Mouse (Mus musculus) gastrocnemius, adult 2 months (tissue): ENCODE measurements around the gene Ptgfr. TPM values are rescaled to one million over a fixed set of nuclear protein-coding genes. Genes with fewer than 3 reads are reported as not detected.
A peak's percentile ranks its signal among the peaks of the same experiment; 100 is the strongest.

Experiments used
- DNase-seq: peaks from one replicate; pipeline ENCODE4 v3.0.0; 2022
- H3K27ac ChIP-seq: fragments of 200-600 bp; 2 replicates; pipeline ENCODE4 v1.8.1; 2022; ENCODE audit warnings: mild to moderate bottlenecking
- H3K4me3 ChIP-seq: fragments of 200-600 bp; 2 replicates; pipeline ENCODE4 v1.8.1; 2022; ENCODE audit warnings: mild to moderate bottlenecking, moderate library complexity
- CTCF ChIP-seq: fragments of 200-600 bp; IDR thresholded peaks from 2 replicates; pipeline ENCODE4 v1.8.1; 2022; ENCODE audit warnings: antibody characterized with exemption, mild to moderate bottlenecking, moderate library complexity
- intact Hi-C: fragments of 180-260 bp; cut with DNase I; formaldehyde crosslinking; loops from one replicate; pipeline ENCODE4 v1.15.1; 2025
- total RNA-seq, 2 experiments: library from RNA; stranded (reverse); gene quantifications; 2 replicates each; pipeline ENCODE4 v1.2.3; 2021

Ptgfr gene
- total RNA-seq, 2 experiments from 2014 or later: 1.3 to 2.2 TPM

DNA sequence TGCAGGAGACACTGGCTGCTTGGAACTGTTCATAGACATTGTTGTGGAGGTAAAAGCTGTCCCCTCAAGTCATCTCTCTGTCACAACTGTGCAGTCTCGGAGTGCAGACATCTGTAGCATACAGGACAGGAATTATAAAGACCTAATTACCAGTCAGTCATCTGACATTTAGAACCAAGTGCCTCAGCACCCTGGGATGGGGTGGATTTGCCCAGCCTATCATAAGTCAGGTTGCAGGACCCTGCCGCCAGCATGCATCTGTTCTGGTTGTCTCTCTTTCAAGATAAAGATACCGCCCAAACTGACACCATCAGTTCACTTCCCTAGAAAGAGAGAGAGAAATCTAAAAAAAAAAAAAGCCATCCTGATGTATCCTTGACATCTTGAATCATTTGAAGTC is 1.6 kb downstream of the Ptgfr start:
- intact Hi-C loops: loop anchor here (5.0 kb wide), 1 partner anchor 251 kb away; no protein-coding TSS in a partner anchor
- no peak for DNase-seq
- Histone ChIP-seq H3K27ac (no peak overlapping the region), H3K4me3 (peak overlapping the region; percentile 26)
- no peak for TF ChIP-seq CTCF

DNA sequence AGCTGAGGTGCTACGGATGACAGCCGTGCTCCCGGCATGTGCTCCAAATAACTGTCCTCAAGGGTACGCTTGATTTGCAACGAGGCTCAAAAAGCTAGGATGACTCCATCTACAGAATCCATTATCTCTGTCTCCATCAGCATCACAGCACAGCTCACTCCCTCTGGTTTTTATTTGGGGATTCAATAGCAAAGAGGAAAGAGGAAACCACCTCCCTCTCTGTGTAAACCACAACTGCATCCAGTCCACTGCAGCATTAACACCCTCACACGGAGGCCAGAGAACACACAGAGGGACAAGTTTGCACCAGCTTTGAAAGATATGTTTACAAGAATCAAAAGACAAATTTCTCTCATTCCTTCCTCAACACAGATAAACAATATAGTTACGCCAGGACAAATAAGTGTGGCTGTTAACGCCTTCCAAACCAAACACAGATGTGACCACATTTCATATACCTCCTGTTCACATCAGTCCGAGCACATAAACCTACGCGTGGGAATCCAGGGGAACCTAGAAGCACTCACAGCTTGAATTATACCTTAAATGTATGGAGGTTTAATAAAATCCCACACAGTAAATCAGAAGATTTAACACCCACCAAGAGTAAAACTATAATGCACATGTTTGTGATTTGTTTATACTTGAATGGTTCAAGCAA is 9.3 kb downstream of the Ptgfr start:
- no peak overlapping the region for H3K4me3 ChIP-seq
- intact Hi-C loops: no loop called here
- no peak overlapping the region for H3K27ac ChIP-seq
- DNase-seq: no peak
- TF ChIP-seq CTCF: no peak

DNA sequence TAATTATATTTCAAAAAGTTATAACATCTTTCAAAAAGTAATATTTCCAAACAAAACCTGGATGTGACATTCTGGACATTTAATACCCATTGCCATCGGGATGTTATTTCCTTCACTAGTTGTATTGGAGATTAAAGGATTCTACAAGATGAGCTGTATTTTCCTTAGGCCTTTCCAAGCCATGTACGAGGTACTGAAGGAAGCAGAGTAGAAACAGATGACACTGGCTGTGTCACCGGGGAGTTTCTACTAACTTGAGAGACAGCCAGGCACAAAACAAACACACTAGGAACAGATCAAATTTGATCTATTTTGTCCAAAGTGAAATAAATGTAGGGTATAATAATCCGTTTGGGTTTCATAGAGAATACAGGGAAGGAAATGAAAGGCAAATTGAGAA is 17.6 kb downstream of the Ptgfr start:
- no peak for DNase-seq
- no peak for TF ChIP-seq CTCF
- 0 out of 2 replicates have a peak overlapping the region, but pooled peaks have one; percentile 25 for H3K27ac ChIP-seq
- intact Hi-C loops: no loop called here
- H3K4me3 ChIP-seq: no peak overlapping the region

DNA sequence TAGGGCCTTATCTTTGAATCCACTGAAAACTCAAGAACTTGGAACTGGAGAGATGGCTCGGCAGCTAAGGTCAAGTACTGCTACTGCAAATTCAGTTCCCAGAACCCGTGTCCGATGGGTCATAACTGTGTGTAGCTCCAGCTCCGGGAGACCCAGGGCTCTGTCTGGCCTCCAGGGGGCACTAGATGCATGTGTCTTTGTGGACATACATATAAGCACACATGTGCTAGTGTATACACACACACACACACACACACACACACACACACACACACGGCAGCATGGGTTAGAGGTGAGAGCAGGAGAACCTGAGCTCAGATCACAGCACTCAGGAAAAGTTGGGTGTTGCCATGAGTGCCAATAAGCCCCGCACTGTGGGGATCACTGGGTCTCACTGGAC is 19.2 kb downstream of the Ptgfr start:
- intact Hi-C loops: no loop called here
- peak; percentile 45 for DNase-seq
- no peak overlapping the region for H3K4me3 ChIP-seq
- TF ChIP-seq CTCF: peak; percentile 41
- H3K27ac ChIP-seq: no peak overlapping the region

DNA sequence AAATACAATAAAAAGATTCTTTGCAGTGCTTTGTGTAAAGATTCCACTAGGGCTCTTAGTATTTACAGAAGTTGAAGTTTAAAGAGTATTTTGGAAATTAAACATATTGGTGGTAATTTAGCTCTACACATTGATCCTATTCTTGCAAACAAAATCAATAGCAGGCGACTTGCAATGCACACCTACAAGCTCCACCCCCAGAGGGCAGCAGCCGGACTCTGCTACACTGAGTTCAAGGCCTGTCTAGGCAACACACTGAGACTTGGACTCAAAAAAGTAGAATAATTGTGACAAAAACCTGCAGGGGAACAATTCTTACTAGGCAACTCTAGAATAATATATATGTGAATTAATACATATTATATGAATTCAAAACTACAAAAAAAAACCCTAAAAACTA is 28.8 kb downstream of the Ptgfr start:
- Histone ChIP-seq H3K4me3 (no peak overlapping the region), H3K27ac (no peak overlapping the region)
- DNase-seq: no peak
- intact Hi-C loops: no loop called here
- no peak for TF ChIP-seq CTCF

DNA sequence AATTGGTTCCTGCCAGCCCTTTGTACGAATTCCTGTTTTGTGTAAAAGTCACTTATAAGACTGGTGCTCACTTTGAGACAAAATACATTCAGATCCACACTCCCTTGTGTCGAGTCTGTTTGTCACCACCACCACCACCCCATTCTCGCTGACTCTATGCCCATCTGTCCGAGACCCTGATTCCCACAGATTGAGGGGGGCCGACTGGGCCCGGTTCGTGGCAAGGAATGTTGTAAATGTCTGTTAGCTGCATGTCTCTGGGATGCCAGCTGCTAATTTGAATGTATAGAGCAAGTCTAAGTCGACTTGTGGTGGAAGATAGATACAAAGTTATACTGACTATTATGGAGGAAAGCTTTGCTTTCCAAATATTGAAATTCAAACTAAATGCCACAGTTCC is 48.8 kb downstream of the Ptgfr start:
- DNase-seq: no peak
- Histone ChIP-seq H3K27ac (no peak overlapping the region), H3K4me3 (no peak overlapping the region)
- no peak for TF ChIP-seq CTCF
- intact Hi-C loops: no loop called here

DNA sequence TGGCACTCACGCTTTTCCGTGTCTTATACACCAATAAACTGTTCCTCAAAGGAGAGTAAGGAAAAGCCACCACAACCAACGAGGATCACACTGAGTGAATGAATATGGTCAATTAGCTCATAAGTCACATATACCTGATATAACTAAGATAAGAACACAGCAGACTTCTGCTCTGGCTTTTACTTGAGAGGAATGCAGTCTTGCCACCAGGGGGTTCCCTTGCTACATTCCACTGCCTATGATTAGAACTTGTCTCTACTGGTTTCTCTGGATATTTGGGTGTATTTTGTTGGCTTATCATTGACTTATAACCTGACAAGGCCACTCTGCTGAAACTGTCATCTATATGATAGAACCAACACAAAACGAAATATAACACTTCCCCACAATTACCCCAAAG is 62.3 kb downstream of the Ptgfr start:
- Histone ChIP-seq H3K4me3 (no peak overlapping the region), H3K27ac (no peak overlapping the region)
- peak; percentile 71 for TF ChIP-seq CTCF
- intact Hi-C loops: loop anchor here (2.0 kb wide), 1 partner anchor 320 kb away; no protein-coding TSS in a partner anchor
- peak; percentile 27 for DNase-seq

DNA sequence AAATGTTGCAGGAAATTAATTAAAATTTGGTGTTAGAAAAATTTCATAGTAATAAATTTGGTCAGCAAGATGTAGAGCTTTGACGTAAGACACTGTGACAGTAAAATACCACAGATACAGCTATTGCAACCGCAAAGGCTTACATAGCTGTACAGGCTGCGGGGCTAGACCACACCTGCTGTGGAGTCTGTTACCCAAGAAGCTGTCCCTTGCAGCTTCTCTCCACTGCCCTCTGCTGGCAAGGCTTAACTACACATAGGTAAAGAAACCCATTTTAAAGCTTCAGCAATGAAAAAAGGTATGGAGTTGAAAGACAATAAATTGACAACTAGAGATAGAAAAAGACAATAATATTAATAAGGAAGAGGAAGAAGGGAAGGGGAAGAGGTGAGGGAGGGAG is 66.4 kb downstream of the Ptgfr start:
- peak; percentile 89 for TF ChIP-seq CTCF
- intact Hi-C loops: loop anchor here (2.0 kb wide), 2 partner anchors 54 to 318 kb away; no protein-coding TSS in a partner anchor
- Histone ChIP-seq H3K27ac (no peak overlapping the region), H3K4me3 (no peak overlapping the region)
- peak; percentile 65 for DNase-seq

DNA sequence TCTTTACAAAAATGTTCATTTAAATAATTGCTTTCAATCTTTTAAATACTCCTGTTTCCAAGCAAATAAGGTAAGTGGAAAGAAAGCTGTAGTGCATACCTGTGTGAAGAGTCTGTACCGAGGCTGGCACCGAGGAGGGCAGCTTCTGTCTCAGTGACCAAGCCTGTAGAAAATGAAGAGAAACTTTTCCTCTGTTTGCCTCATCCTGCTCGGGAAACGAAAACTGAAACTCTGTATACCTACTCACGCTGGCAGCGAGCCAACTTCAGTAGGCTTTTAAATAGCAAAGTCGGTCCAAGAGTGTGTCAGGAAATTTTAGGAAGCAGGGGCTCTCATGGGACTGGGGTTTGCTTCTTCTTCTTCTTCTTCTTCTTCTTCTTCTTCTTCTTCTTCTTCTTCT is 87.7 kb downstream of the Ptgfr start, which contains the start of gene Ifi44:
TSS of gene Ifi44 (minus strand) at position 224 of the 400 bp plus-strand sequence.
- DNase-seq: no peak
- TF ChIP-seq CTCF: no peak
- H3K4me3 ChIP-seq: peak within 1 kb of the TSS; percentile 32
- no peak within 1 kb of the TSS for H3K27ac ChIP-seq
- intact Hi-C loops: no loop called here

DNA sequence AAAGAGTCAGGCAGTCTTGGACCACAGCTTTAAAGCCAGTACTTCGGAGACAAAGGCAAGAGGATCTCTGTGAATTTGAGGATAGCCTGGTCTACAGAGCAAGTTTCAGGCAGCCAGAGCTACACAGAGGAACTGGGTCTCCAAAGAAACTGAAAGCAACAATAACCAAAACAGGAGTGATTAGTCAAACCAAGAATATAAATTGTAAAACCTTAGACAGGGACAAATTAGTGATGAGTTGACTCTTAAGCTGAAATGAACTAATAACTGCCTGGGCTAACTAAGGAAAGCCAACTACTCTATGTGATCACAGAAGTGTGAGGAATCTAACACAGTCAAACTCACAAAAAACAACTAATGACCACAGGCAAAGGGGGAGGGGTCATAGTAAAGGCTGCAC is 88.9 kb downstream of the Ptgfr start:
- intact Hi-C loops: no loop called here
- no peak for TF ChIP-seq CTCF
- no peak for DNase-seq
- H3K27ac ChIP-seq: no peak overlapping the region
- no peak overlapping the region for H3K4me3 ChIP-seq

Other genes starting within 250 kb of the Ptgfr start
- gene Ifi44, start 87.7 kb downstream of the Ptgfr start, total RNA-seq: under 1 TPM in 1 of 2 experiments, not detected in 1; 0.10 TPM
- not detected for gene Ifi44l, start 74.7 kb downstream of the Ptgfr start, total RNA-seq